Mouse (Mus musculus) lung, postnatal 0 days (tissue): ENCODE measurements around the gene Fam102a.

Experiments used
- CTCF ChIP-seq: IDR thresholded peaks from 2 replicates; pipeline ENCODE4 v1.5.1; 2016; ENCODE audit warnings: antibody characterized with exemption, mild to moderate bottlenecking
- EP300 ChIP-seq: IDR thresholded peaks from 2 replicates; pipeline ENCODE4 v1.6.1; 2016; ENCODE audit warnings: antibody characterized with exemption, mild to moderate bottlenecking, control low read depth

- TF ChIP-seq CTCF (no peak), EP300 (peak; percentile 90)
These were observed 20.8 kb upstream of the Fam102a start for GRCm38 (mm10) chr2:32514335-32514734.
